Mouse (Mus musculus) kidney, adult 2 months (tissue): ENCODE results near the gene Atg4a. TPM values are rescaled to one million over a fixed set of nuclear protein-coding genes. Genes with fewer than 3 reads are reported as not detected.

Source experiments
- DNase-seq: peaks from one replicate; pipeline ENCODE4 v3.0.0; 2021
- H3K27ac ChIP-seq: fragments of 200-500 bp; 2 replicates; pipeline ENCODE4 v1.5.1; 2012; ENCODE audit warnings: low read depth, low read length, control low read depth, inconsistent platforms; ENCODE audit not compliant: insufficient read depth
- H3K27me3 ChIP-seq: fragments of 200-500 bp; replicated peaks from 2 replicates; pipeline ENCODE4 v1.6.1; 2012; ENCODE audit warnings: mild to moderate bottlenecking, moderate library complexity, low read length, inconsistent platforms; ENCODE audit not compliant: control insufficient read depth, insufficient read depth
- H3K36me3 ChIP-seq: fragments of 200-500 bp; 2 replicates; pipeline ENCODE4 v1.6.1; 2012; ENCODE audit warnings: mild to moderate bottlenecking, moderate library complexity, low read length, inconsistent platforms; ENCODE audit not compliant: control insufficient read depth, insufficient read depth
- H3K4me1 ChIP-seq: fragments of 200-500 bp; 2 replicates; pipeline ENCODE4 v1.6.1; 2011; ENCODE audit warnings: low read length; ENCODE audit not compliant: control insufficient read depth, insufficient read depth
- H3K4me3 ChIP-seq: fragments of 200-500 bp; 2 replicates; pipeline ENCODE4 v1.5.1; 2011; ENCODE audit warnings: mild to moderate bottlenecking, low read depth, low read length, control low read depth; ENCODE audit not compliant: insufficient read depth
- CTCF ChIP-seq: fragments of 200-500 bp; conservative IDR thresholded peaks from 2 replicates; pipeline ENCODE4 v1.5.1; 2011; ENCODE audit warnings: low read depth, mild to moderate bottlenecking, control low read depth, low read length, moderate library complexity, mixed read lengths; ENCODE audit not compliant: insufficient read depth, insufficient read length
- POLR2A ChIP-seq: fragments of 200-500 bp; IDR thresholded peaks from one replicate; pipeline ENCODE4 v1.6.1; 2011; ENCODE audit warnings: low read depth, low read length, control low read depth
- WGBS: fragments of 180-500 bp; shearing (Covaris S2); methylation state at CpG from one replicate; pipeline ENCODE4 v1.1.7; 2018; 5-methylcytosine and 5-hydroxymethylcytosine counted together
- polyA plus RNA-seq: library from polyadenylated mRNA; depleted of rRNA; stranded (reverse); fragments of >200 nt; gene quantifications from 2 replicates; pipeline ENCODE4 v1.2.3, GENCODE M21; 2012; rRNA removed

The Atg4a gene
- polyA plus RNA-seq, 1 experiment, result 6.0 TPM

DNA sequence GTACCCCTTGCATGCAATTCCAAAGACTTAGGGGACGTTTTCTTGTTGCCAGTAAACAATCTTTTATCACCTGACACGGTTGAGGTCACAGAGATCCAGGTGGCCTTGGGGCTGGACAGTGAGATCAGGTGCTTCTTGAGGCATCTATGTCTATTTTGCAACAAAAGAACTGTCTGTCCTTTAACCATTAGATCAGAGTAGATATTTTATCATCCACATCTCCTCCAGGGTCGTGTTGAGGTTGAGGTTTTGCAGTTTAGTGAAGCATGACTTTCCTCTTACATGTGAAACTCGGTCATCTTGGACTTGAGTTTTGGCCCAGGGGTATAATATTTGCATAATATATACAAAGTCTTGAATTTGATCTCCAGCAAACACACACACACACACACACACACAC lies 200.9 kb downstream of the Atg4a start:
- Histone ChIP-seq H3K27ac (no peak overlapping the region), H3K27me3 (no peaks in the 10 kb centered on the region), H3K36me3 (no peaks in the 10 kb centered on the region), H3K4me3 (no peak overlapping the region), H3K4me1 (0 out of 2 replicates have a peak, but pooled peaks cover 3% of the 10 kb centered on the region)
- no peak for DNase-seq
- 41% methylated on average over 4 of the region's 4 CpGs for WGBS
- TF ChIP-seq CTCF, result no peak
- TF ChIP-seq POLR2A, result no peak

DNA sequence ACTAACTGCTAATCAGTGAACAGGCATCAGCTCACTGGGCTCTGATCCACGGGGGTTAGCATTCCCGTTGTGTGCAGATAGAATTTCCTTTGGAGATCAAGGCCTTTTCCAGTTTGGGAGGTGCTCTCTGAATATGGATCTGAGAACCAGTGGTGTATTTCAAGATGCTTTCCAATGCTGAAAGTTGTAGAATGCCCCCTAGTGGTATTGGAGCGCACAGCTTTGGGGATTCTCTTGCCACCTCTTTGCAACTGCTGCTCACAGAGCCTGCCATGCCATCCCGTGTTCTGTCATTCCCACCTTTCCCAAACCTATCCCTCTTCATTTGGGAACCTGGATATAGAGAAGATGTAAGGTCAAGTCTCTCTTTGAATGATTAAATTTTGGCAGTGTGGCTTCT lies 201.5 kb downstream of the Atg4a start:
- no peaks in the 10 kb centered on the region for H3K36me3 ChIP-seq
- 28% methylated on average over 4 of the region's 4 CpGs for WGBS
- 0 out of 2 replicates have a peak, but pooled peaks cover 3% of the 10 kb centered on the region for H3K4me1 ChIP-seq
- no peak overlapping the region for H3K4me3 ChIP-seq
- DNase-seq, result peak; percentile 31
- peak; percentile 41 for TF ChIP-seq CTCF
- TF ChIP-seq POLR2A, result no peak
- no peak overlapping the region for H3K27ac ChIP-seq
- H3K27me3 ChIP-seq, result no peaks in the 10 kb centered on the region

DNA sequence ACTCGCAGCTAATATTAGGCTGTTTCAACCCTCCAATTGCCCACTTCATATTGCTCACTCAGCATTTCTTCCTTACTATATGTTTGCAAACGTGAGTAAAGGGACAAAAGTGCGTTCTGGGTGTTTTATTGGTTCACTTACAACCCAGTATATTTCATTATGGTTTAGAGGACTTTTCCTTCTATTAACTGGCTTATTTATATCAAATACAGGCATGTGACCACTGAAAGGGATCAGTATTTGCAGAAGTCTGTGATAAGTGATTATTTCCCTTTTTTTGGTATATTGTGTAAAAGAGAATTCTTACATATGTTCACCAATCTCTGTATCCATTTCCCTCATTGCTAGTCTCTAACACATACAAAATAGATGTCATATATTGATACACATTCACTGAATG lies 203.7 kb downstream of the Atg4a start:
- WGBS, result 81% methylated on average over 3 of the region's 3 CpGs
- Histone ChIP-seq H3K4me1 (0 out of 2 replicates have a peak, but pooled peaks cover under 1% of the 10 kb centered on the region), H3K4me3 (no peak overlapping the region)

DNA sequence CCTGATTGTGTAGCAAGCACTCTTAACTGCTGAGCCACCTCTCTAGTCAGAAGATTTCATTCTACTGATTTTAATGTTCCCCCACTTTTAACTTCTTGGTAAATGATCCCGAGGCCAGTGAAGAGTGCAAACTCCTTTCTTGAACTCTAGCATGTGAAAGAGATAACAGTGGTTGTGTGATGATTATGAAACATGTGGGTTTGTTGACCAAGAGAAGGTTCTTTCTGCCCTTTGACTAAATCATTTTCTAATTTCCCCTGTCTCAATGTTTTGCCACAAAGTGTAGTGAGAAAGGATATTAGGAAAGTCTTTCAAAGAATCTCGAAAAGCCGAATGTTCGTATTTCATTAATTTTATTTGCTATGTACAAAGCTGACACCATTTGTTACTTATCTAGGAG lies 208.4 kb downstream of the Atg4a start:
- Histone ChIP-seq H3K27ac (no peak overlapping the region), H3K4me1 (no peaks in the 10 kb centered on the region), H3K4me3 (no peak overlapping the region), H3K27me3 (no peaks in the 10 kb centered on the region), H3K36me3 (no peaks in the 10 kb centered on the region)
- no peak for TF ChIP-seq POLR2A
- DNase-seq, result no peak
- WGBS, result 92% methylated on average over 4 of the region's 4 CpGs

More for the DNA sequence above, 203.7 kb downstream of the Atg4a start:
- Histone ChIP-seq H3K36me3 (no peaks in the 10 kb centered on the region), H3K27ac (no peak overlapping the region), H3K27me3 (no peaks in the 10 kb centered on the region)
- DNase-seq, result no peak
- no peak for TF ChIP-seq POLR2A
- no peak for TF ChIP-seq CTCF

DNA sequence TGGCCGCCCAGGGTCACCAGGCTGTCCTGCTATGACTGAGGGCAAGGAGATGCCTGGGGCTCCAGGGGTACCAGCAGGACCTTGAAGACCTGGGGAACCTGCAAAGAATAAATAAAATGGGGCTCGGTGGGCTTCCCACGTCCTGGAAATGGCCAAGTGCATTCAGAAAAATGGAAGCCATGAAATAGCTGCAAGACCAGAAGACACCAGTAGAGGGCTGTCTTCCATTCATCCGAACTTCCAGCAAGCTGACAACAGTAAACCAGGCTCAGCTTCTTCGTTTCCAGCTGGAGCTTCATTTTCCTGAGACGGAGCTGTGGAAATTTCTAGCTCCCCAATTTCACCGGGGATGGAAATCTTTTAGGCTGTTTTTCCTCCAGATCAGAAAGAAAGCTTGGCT lies 218.6 kb downstream of the Atg4a start:
- Histone ChIP-seq H3K27me3 (no peaks in the 10 kb centered on the region), H3K4me1 (no peaks in the 10 kb centered on the region), H3K36me3 (no peaks in the 10 kb centered on the region), H3K27ac (no peak overlapping the region), H3K4me3 (no peak overlapping the region)
- peak; percentile 37 for DNase-seq
- 24% methylated on average over 7 of the region's 7 CpGs for WGBS
- TF ChIP-seq POLR2A (no peak), CTCF (peak; percentile 40)

DNA sequence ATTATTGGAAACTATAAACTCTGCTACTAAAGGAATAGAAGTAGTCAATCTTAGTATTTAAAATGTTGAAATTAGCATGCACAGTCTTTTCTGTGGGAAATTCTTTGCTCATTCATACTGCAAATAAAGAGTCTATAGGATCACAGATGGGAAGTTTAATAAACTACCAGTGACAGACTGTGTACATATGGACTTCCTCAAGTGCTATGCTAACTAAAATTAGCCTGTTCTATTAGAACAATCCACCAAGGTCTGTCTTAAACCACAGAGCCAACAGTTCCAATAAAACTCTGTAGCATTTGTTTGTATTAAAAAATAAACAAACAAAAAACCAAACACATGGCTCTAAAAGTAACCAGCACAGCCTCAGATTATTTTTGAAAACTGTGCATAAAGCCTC lies 238.3 kb downstream of the Atg4a start:
- H3K4me3 ChIP-seq, result no peak overlapping the region
- H3K27ac ChIP-seq, result no peak overlapping the region
- H3K36me3 ChIP-seq, result no peaks in the 10 kb centered on the region
- no peak for DNase-seq
- no peaks in the 10 kb centered on the region for H3K4me1 ChIP-seq
- no peaks in the 10 kb centered on the region for H3K27me3 ChIP-seq
- TF ChIP-seq CTCF, result no peak
- no peak for TF ChIP-seq POLR2A

DNA sequence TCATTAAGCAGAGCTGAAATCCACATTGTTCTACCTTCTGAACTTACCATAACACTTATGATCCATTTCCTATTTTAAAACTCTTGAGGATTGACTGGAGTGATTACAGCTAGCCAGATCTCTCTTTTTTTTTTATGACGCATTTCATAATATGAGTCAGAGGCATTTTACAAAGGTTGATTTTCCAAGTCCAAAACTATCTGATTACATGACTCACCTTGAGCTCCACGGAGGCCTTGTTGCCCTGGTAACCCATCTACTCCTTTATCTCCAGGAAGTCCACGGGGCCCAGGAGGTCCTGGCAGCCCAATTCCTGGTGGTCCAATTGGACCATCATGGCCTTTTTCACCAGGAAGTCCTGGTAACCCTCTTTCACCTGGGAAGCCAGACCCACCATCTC lies 242.3 kb downstream of the Atg4a start:
- 69% methylated on average over 3 of the region's 3 CpGs for WGBS
- TF ChIP-seq POLR2A (no peak), CTCF (no peak)
- Histone ChIP-seq H3K4me3 (no peak overlapping the region), H3K27me3 (no peaks in the 10 kb centered on the region), H3K4me1 (no peaks in the 10 kb centered on the region), H3K36me3 (no peaks in the 10 kb centered on the region), H3K27ac (no peak overlapping the region)
- DNase-seq, result no peak

DNA sequence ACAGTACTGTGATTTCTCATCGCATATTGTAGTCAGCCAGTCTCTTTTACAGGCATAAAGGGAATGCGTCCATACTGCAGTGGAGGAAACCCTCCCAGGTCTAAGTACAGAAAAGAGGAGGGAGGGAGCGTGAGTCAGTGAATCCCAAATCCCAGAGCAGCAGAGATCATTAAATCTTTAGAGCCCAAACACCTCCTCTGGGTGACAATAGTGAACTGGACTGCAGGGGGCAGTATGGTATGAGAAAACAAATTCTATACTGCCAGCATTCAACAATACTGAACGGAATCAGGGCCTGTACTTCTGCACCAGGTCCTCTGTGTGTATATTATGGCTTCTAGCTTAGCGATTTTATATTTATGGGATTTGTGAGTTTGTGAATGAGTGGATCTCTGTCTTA lies 256.1 kb downstream of the Atg4a start:
- no peaks in the 10 kb centered on the region for H3K27me3 ChIP-seq
- TF ChIP-seq POLR2A (no peak), CTCF (no peak)
- DNase-seq, result peak; percentile 37
- H3K4me1 ChIP-seq, result no peaks in the 10 kb centered on the region
- H3K36me3 ChIP-seq, result no peaks in the 10 kb centered on the region
- no peak overlapping the region for H3K4me3 ChIP-seq
- no peak overlapping the region for H3K27ac ChIP-seq
- 35% methylated on average over 5 of the region's 5 CpGs for WGBS

Other genes with a start within 250 kb of the Atg4a start
- gene Tex13b, start 143.5 kb upstream of the Atg4a start, polyA plus RNA-seq, result not detected in 2 replicates
- gene Vsig1, start 49.3 kb upstream of the Atg4a start, polyA plus RNA-seq, result 0.06 and 0.11 TPM in 2 replicates
- gene Psmd10, start 179 bp upstream of the Atg4a start, polyA plus RNA-seq, result 7.9 and 11.0 TPM in 2 replicates